Mouse (Mus musculus): Measurements from ENCODE around the gene Ddx3x.
"Not testable (repeated sequence)": the region's sequence is repeated elsewhere in the genome, so short reads cannot be mapped to it uniquely, and the experiment has no call there.

The Ddx3x gene

DNA sequence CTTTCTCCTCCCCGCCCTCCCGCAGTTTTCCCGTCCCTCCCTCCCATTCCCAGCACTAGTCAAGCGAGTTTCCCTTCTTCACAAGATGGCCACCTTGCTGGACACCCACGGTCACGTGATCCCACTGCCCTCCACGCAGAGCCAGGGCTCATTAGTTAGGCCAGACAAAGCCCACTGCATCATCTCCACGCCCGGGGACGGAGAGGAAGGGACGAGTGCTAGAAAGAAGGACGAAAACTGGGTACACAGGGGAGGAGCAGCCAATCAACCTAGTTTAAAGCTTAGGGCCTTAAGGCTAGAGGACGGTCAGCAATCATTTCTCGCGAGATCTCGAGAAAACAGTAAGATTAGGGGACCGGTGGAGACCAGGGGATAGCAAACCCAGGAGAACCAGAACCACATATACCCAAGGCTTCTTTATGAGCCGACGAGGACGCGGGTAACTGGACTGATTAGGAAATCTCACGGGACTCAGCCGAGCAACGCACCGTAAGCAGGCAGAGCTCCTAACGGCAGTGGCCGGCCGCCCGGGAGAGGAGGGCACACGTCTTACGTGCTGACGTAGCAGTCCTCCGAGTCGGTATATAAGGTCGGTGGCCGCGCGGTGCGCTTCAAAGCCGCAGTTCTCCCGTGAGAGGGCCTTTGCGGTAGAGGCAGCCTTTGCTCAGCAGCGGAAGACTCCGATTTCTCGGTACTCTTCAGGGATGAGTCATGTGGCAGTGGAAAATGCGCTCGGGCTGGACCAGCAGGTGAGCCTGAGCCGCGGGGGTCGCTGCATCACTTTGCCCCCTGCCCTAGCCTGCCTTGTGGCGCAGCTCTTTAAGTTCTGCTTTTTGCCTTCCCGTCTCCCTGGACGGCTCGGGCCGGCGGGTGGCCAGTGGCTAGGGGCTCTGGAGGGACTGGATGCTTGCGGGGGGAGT lies at the start of gene Ddx3x:
TSS of gene Ddx3x (plus strand) at position 562 of the 920 bp plus-strand sequence.
- DNase-seq (ENCODE audit: low spot score in 2 of 2): peak; percentile 92 to 96

GRCm38 (mm10) chrX:13231243-13231642 lies 49.5 kb upstream of the Ddx3x start:
- DNase-seq (ENCODE audit: low spot score in 2 of 2): no peak

DNA sequence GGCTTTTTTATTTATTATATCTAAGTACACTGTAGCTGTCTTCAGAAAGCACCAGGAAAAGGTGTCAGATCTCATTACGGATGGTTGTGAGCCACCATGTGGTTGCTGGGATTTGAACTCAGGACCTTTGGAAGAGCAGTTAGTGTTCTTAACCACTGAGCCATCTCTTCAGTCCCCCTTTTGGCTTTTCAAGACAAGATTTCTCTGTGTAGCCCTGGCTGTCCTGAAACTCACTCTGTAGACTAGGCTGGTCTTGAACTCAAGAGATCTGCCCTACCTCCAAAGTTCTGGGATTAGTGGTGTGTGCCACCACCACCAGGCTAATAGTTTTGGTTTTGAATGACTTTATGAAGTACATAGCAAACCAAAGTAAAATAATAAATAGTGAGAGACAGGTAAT lies 47.9 kb upstream of the Ddx3x start:
- not testable (repeated sequence) for DNase-seq (ENCODE audit: low spot score in 2 of 2)

DNA sequence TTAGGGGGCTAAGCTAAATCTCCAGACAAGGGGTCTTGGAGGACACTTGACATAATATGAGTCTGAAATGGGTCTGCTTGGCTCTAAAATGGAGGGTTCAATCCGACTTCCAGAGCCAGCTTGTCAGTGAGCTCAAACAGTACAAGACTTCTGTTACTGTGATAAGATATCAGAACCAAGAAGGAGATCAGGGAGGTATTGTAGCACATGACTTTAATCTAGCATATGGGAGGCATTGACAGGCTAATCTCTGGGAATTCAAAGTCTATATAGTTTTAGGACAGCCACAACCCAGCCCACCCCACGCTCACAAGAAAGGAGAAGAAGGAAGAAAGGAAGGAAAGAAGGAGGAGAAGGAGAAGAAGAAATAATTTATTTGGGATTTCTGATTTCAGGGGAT lies 47.1 kb upstream of the Ddx3x start:
- DNase-seq (ENCODE audit: low spot score in 2 of 2): no peak

DNA sequence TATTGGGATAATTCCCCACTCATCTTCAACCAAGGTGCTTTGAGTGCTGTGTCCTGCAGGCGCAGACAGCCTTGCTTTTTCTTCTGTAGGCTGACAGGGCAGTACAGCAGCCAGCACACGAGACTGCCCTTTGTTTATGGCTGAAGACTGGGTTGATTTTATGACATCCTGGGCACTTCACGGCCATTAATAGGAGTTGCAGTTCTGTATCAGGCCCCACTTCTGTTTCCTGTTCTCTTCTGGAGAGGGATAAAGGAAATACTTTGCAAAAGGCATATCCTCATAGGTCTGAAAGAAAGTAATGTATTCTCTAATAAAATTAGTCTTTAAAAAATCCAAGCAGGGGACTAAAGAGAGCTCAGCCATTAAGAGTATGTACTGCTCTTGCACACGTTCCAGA lies 46.1 kb upstream of the Ddx3x start:
- DNase-seq (ENCODE audit: low spot score in 2 of 2): no peak

DNA sequence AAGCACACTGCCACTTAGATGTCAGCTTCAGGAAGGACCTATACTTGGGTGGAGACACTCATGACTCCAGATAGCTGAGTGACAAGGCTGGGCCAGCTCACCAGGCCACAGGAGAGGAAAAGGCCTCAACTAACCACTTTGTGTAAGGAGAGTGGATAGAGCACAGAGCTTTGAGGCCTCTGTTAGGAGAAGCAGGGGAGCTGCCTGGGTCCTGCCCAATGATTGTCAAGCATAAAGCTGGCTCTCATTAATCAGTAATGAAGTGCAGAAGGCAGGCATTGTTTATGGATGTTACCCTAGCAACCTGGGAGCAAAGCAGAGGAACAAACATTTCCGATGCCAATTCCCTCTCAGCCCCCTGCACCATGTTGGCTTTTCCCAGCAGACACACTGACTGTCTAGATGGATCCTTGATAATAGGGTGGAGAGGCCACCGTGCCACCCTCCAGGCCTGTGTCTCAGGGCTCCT lies 44.6 kb upstream of the Ddx3x start:
- DNase-seq (ENCODE audit: low spot score in 2 of 2): no peak

DNA sequence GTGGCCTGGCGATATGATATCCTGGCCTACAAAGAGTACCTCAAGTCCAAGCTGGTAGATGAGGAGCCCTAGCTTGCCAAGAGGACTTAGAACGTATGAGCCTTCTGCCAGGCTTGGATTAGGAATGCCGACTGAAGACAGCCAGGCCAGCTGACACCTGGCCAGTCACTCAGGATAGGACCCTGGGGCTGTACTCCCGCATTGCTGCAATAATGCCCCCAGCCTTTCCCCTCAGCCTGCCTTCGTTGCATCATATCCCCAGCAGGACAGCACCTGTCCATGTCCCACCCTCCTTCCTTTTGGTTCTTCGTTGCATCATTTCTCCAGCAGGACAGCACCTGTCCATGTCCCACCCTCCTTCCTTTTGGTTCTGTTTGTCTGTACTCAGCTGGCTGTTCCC lies 41.3 kb upstream of the Ddx3x start:
- no peak for DNase-seq (ENCODE audit: low spot score in 2 of 2)

- DNase-seq (ENCODE audit: low spot score in 2 of 2): no peak
Measured at GRCm38 (mm10) chrX:13240646-13241425, 39.9 kb upstream of the Ddx3x start.

- no peak for DNase-seq (ENCODE audit: low spot score in 2 of 2)
Measured at GRCm38 (mm10) chrX:13241426-13242319, 39.1 kb upstream of the Ddx3x start.

DNA sequence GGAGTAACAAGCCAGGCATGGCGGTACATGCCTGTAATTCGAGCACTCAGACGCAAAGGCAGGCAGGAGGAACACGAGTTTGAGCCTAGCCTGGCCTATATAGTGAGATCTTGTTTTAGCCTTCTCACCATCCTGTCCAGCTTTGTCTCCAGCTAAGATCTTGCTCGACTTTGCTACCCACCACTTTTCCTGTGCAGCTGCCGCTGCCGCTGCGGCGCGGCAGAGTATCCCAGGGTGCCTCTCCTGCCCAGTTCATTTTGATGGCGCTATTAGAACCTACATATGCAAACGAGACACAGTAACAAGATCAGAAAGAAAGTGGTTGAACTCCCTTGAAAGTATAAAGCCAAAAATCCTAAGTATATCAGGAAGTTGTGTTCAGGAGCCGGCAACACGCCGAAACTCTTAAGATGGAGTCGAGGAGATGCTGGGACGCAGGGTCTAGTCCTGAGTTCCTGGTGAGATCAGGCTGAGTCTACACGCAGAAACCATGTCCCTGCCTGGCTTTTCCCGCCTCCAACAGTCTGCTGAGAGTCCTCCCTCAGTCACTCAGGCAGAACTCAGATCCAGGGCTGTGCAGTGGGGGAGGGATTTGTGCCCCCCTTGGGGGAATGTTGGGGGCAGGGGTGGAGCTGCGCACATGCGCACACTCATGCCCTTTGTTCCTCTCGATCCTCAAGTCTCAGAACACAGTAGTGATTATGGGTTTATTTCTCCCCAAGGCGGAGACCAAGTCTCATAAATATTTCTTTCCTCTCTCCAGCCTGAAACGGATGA lies 38.3 kb upstream of the Ddx3x start:
- peak; percentile 92 for DNase-seq (ENCODE audit: low spot score in 2 of 2)

DNA sequence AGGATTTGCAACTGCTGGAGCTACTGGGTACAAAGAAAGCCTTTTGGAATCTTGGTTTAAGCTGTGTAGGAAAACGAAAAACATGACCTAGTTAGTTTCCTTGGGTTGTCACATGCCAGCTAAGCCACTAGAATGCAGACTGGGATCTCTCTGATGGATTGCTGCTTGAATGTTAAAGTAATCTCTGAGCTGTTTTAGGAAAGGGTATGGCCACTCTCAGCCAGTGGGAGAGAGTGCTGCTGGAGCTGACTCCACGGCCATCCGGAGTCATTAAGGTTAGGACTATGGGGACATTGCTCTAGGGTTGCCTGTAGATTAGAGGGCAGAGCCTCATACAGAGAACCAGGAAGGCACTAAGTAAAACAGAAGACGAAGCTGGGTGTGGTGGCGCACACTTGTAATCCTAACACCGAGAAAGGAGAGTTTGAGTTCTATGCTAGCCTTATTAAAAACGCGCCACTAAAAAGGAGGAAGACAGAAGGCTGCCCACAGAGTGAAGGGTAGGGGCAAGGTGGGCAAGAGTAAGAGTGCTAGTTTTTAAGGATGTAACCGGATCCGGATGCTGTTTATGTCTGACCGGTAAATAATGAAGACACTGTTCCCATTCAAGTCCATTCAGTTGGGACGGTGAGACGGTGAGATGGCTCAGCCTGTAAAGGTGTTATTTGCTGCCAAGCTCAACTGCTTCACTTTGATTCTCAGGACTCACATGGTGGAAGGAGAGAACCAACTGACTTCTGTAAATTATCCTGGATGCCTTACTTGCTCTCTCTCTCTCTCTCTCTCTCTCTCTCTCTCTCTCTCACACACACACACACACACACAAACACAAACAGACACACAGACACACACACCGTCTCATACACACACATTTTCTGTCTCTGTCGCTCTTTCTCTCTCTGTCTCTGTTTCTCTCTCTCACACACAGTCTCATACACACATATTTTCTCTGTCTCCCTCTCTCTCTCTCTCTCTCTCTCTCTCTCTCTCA lies 37.3 kb upstream of the Ddx3x start:
- no peak for DNase-seq (ENCODE audit: low spot score in 2 of 2)

GRCm38 (mm10) chrX:13244588-13244987 lies 36.2 kb upstream of the Ddx3x start:
- DNase-seq (ENCODE audit: low spot score in 2 of 2): no peak

DNA sequence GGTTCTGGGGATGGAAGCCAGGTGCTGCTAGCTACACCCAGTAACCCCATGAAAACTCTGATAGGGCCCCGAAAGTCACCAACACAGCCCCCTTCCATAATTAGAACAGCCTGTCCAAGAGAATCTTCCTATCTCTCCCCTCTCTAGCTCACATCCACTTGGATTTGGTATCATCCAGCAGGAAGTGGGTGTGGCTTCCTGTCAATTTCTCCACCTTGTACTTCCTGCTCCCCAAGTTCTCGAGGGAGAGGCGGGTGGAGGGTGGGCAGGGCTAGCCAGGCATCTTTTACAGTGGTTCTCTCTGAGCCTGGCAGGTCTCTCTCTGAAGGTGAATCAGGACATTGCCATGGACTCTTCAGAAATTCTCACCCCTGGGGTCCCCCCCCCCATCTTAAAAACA lies 35.7 kb upstream of the Ddx3x start:
- DNase-seq (ENCODE audit: low spot score in 2 of 2): peak; percentile 43 to 53

DNA sequence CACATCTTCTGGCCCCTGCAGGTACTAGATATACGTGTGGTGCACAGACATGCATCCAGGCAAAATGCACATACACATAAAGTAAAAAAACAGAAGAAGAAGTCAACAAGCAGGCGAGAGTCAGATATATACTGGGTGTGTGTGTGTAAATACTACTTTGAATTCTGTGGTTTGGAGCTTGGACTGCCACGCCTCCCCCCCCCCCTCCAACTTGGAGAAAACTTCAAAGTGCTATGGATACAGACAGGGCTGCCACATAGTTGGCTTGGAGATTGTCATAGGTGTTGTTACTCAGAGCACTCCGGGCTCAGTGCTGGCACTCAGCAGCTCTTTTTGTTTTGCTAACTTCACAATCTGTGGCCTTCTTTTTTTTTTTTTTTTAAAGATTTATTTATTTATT lies 29.1 kb upstream of the Ddx3x start:
- no peak for DNase-seq (ENCODE audit: low spot score in 2 of 2)

GRCm38 (mm10) chrX:13254273-13254672 lies 26.5 kb upstream of the Ddx3x start:
- no peak for DNase-seq (ENCODE audit: low spot score in 2 of 2)

DNA sequence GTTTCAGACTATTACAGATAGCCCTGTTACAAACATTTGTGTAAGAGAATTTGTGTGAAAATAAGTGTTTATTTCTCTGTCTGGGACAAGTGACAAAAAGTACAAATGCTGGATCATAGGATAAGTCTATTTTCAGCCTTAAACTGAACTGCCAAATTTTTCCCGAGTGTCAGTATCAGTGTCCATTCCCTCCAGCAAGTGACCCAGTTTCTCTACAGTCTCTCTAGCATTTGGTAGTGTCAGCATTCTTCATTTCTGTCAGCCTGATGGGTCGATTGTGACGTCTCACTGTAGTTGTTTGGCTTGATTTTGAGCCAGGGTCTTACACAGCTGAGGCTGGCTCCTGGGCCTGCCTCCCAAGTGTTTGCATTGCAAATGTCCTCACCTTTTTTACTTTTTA lies 17.4 kb upstream of the Ddx3x start:
- DNase-seq (ENCODE audit: low spot score in 2 of 2): no peak

DNA sequence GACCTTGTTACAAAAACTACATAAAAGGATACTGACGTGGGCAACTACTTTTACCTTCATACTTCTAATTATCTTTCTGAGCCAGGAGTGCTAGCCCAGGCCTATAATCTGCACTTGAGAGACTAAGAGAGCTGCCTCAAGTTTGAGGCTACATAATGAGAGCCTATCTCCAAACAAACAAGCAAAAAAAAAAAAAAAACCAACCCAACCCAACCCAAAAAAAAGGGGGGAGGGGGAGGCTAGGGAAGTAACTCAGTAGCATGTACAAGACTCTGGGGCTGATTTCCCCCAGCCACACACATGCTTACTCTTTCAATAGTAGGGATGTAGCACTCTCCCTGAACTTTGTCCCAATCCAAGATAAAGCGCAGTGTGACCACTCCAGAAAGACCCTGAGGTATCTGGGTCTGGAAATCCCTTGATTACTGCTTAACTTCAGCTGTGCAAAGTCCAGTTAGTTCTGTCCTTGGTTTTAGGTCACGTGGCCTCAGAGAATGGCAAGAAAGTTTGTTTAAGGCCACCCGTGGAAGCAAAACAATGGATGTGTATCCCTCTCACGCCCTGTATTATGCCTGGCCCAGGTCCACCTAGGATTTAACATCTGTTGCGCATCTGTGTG lies 5.1 kb upstream of the Ddx3x start:
- DNase-seq (ENCODE audit: low spot score in 2 of 2): no peak

- DNase-seq (ENCODE audit: low spot score in 2 of 2): no peak
Measured at GRCm38 (mm10) chrX:13278996-13279395, 1.8 kb upstream of the Ddx3x start.

GRCm38 (mm10) chrX:13280037-13280408 lies 747 bp upstream of the Ddx3x start:
- peak in 1 of 2 experiments; percentile 63 for DNase-seq (ENCODE audit: low spot score in 2 of 2)
